Mouse (Mus musculus) kidney, embryonic 14.5 days (tissue): ENCODE measurements around the gene Ccnjl. TPM values are rescaled to one million over a fixed set of nuclear protein-coding genes. Genes with fewer than 3 reads are reported as not detected.

Source experiments
- ATAC-seq: fragments of 200-750 bp; cut with Nextera tagmentation; 2 replicates; pipeline ENCODE4 v1.8.0; 2017; ENCODE audit warnings: moderate number of reproducible peaks, mild to moderate bottlenecking, moderate TSS enrichment, moderate library complexity; ENCODE audit not compliant: low FRiP score, low TSS enrichment
- H3K27ac ChIP-seq: fragments of 300-500 bp; sonication (generic); 2 replicates; pipeline ENCODE4 v1.5.1; 2014; ENCODE audit warnings: low read depth, mild to moderate bottlenecking, low read length, moderate library complexity, mixed read lengths
- H3K27me3 ChIP-seq: fragments of 300-500 bp; sonication (generic); 2 replicates; pipeline ENCODE4 v1.6.1; 2014; ENCODE audit warnings: mild to moderate bottlenecking, low read length; ENCODE audit not compliant: control insufficient read depth, insufficient read depth
- H3K36me3 ChIP-seq: fragments of 300-500 bp; sonication (generic); 2 replicates; pipeline ENCODE4 v1.6.1; 2014; ENCODE audit warnings: low read length, mixed read lengths; ENCODE audit not compliant: control insufficient read depth, insufficient read depth
- H3K4me1 ChIP-seq: fragments of 300-500 bp; sonication (generic); 2 replicates; pipeline ENCODE4 v1.6.1; 2014; ENCODE audit warnings: low read length, mixed read lengths; ENCODE audit not compliant: control insufficient read depth, insufficient read depth
- H3K4me2 ChIP-seq: fragments of 300-500 bp; sonication (generic); replicated peaks from 2 replicates; pipeline ENCODE4 v1.6.1; 2014; ENCODE audit warnings: low read depth, mild to moderate bottlenecking, low read length
- H3K4me3 ChIP-seq: fragments of 300-500 bp; sonication (generic); 2 replicates; pipeline ENCODE4 v1.5.1; 2014; ENCODE audit warnings: mild to moderate bottlenecking, low read length
- H3K9ac ChIP-seq: fragments of 300-500 bp; sonication (generic); 2 replicates; pipeline ENCODE4 v1.6.1; 2014; ENCODE audit warnings: low read depth, mild to moderate bottlenecking, low read length, moderate library complexity
- H3K9me3 ChIP-seq: fragments of 300-500 bp; sonication (generic); 2 replicates; pipeline ENCODE4 v1.6.1; 2016; ENCODE audit warnings: low read length; ENCODE audit not compliant: control insufficient read depth
- WGBS: fragments of 180-500 bp; shearing (Covaris S2); extraction: QIAGEN DNeasy Blood & Tissue Kit; methylation state at CpG from one replicate; pipeline ENCODE4 v1.1.7; 2014; 5-methylcytosine and 5-hydroxymethylcytosine counted together
- polyA plus RNA-seq: library from polyadenylated mRNA; unstranded; fragments of >200 nt; fragmentation: Nextera tagmentation; extraction: Ambion mirVana; gene quantifications from 2 replicates; pipeline ENCODE4 v1.2.1, GENCODE M21; 2014

Ccnjl gene
- polyA plus RNA-seq, 1 experiment from 2014 or later: 31.1 TPM

GRCm38 (mm10) chr11:43569188-43569587, 40.6 kb downstream of the Ccnjl start:
- no peaks in the 10 kb centered on the region for H3K36me3 ChIP-seq

GRCm38 (mm10) chr11:43569595-43569994, 41.0 kb downstream of the Ccnjl start:
- Histone ChIP-seq H3K36me3 (no peaks in the 10 kb centered on the region), H3K9ac (no peak overlapping the region), H3K27me3 (no peaks in the 10 kb centered on the region), H3K27ac (peak overlapping the region; percentile 81), H3K4me3 (no peak overlapping the region), H3K9me3 (no peaks in the 10 kb centered on the region), H3K4me1 (peaks cover 21% of the 10 kb centered on the region), H3K4me2 (no peak overlapping the region)
- 72% methylated on average over 11 of the region's 11 CpGs for WGBS
- ATAC-seq: no peak

More at GRCm38 (mm10) chr11:43569188-43569587, 40.6 kb downstream of the Ccnjl start:
- no peak overlapping the region for H3K4me2 ChIP-seq
- H3K27ac ChIP-seq: peak overlapping the region; percentile 81
- H3K9me3 ChIP-seq: no peaks in the 10 kb centered on the region
- peaks cover 21% of the 10 kb centered on the region for H3K4me1 ChIP-seq
- H3K9ac ChIP-seq: no peak overlapping the region
- H3K27me3 ChIP-seq: no peaks in the 10 kb centered on the region
- WGBS: 74% methylated on average over 5 of the region's 5 CpGs
- no peak overlapping the region for H3K4me3 ChIP-seq
- no peak for ATAC-seq

- Histone ChIP-seq H3K27ac (peak overlapping the region; percentile 39; the same call in 1 of the 2 replicates), H3K36me3 (peaks cover 1% of the 10 kb centered on the region; the same call in 1 of the 2 replicates), H3K9me3 (no peaks in the 10 kb centered on the region), H3K4me2 (no peak overlapping the region), H3K9ac (no peak overlapping the region), H3K4me3 (no peak overlapping the region), H3K27me3 (no peaks in the 10 kb centered on the region), H3K4me1 (peaks cover 16% of the 10 kb centered on the region)
- ATAC-seq: no peak
- WGBS: 18% methylated on average over 3 of the region's 3 CpGs
Measured at GRCm38 (mm10) chr11:43575061-43575375, 46.4 kb downstream of the Ccnjl start.

- H3K4me2 ChIP-seq: no peak overlapping the region
- H3K27me3 ChIP-seq: no peaks in the 10 kb centered on the region
- H3K4me3 ChIP-seq: no peak overlapping the region
- no peak overlapping the region; the same call in 1 of the 2 replicates for H3K9ac ChIP-seq
- peak; percentile 34; the same call in 1 of the 2 replicates for ATAC-seq
- WGBS: 25% methylated on average over 9 of the region's 9 CpGs
- H3K27ac ChIP-seq: peak overlapping the region; percentile 39; the same call in 1 of the 2 replicates
- peaks cover 5% of the 10 kb centered on the region; the same call in 1 of the 2 replicates for H3K36me3 ChIP-seq
- H3K4me1 ChIP-seq: peaks cover 16% of the 10 kb centered on the region
- no peaks in the 10 kb centered on the region for H3K9me3 ChIP-seq
Measured at GRCm38 (mm10) chr11:43575376-43576151, 47.0 kb downstream of the Ccnjl start.

GRCm38 (mm10) chr11:43577713-43578478, 49.3 kb downstream of the Ccnjl start:
- no peaks in the 10 kb centered on the region for H3K27me3 ChIP-seq
- WGBS: 66% methylated on average over 11 of the region's 11 CpGs
- H3K4me2 ChIP-seq: no peak overlapping the region
- no peak overlapping the region for H3K9ac ChIP-seq
- H3K36me3 ChIP-seq: peaks cover 15% of the 10 kb centered on the region; the same call in 1 of the 2 replicates
- no peak overlapping the region for H3K27ac ChIP-seq
- no peaks in the 10 kb centered on the region for H3K9me3 ChIP-seq
- H3K4me3 ChIP-seq: no peak overlapping the region
- H3K4me1 ChIP-seq: peaks cover 13% of the 10 kb centered on the region
- ATAC-seq: peak; percentile 51

GRCm38 (mm10) chr11:43585211-43586005, 56.8 kb downstream of the Ccnjl start:
- WGBS: 90% methylated on average over 22 of the region's 22 CpGs
- Histone ChIP-seq H3K36me3 (peaks cover 51% of the 10 kb centered on the region), H3K27ac (no peak overlapping the region), H3K4me2 (no peak overlapping the region), H3K9me3 (no peaks in the 10 kb centered on the region), H3K4me3 (no peak overlapping the region), H3K9ac (no peak overlapping the region), H3K4me1 (no peaks in the 10 kb centered on the region), H3K27me3 (no peaks in the 10 kb centered on the region)
- ATAC-seq: no peak

GRCm38 (mm10) chr11:43586324-43587090, 57.9 kb downstream of the Ccnjl start, which contains the start of gene 4933415A04Rik:
TSS of gene 4933415A04Rik (plus strand) at chr11:43587040.
- Histone ChIP-seq H3K27ac (no peak within 1 kb of the TSS), H3K4me2 (no peak within 1 kb of the TSS), H3K9me3 (no peaks in the 10 kb centered on the region), H3K4me3 (no peak within 1 kb of the TSS), H3K36me3 (peaks cover 43% of the 10 kb centered on the region), H3K4me1 (no peaks in the 10 kb centered on the region), H3K9ac (no peak within 1 kb of the TSS), H3K27me3 (no peaks in the 10 kb centered on the region)
- ATAC-seq: peak; percentile 59
- WGBS: 76% methylated on average over 7 of the region's 7 CpGs

- H3K36me3 ChIP-seq: peaks cover 28% of the 10 kb centered on the region
- H3K4me3 ChIP-seq: no peak overlapping the region
- H3K27me3 ChIP-seq: no peaks in the 10 kb centered on the region
- H3K27ac ChIP-seq: no peak overlapping the region
- WGBS: 71% methylated on average over 6 of the region's 6 CpGs
- ATAC-seq: no peak
- H3K9me3 ChIP-seq: no peaks in the 10 kb centered on the region
- no peak overlapping the region for H3K4me2 ChIP-seq
- no peaks in the 10 kb centered on the region for H3K4me1 ChIP-seq
- H3K9ac ChIP-seq: no peak overlapping the region
Measured at GRCm38 (mm10) chr11:43589530-43590072, 61.0 kb downstream of the Ccnjl start.
